Mouse (Mus musculus) B cell, adult 62 days (primary cell): Measurements from ENCODE around the gene Krtap8-1. TPM values are rescaled to one million over a fixed set of nuclear protein-coding genes. Genes with fewer than 3 reads are reported as not detected.

ENCODE experiments used
- total RNA-seq: library from RNA; stranded (reverse); gene quantifications from 4 replicates; pipeline ENCODE4 v1.2.4, GENCODE M21; 2023

Gene Krtap8-1
- not detected in 4 replicates for total RNA-seq

GRCm38 (mm10) chr16:89487852-89488251 lies at the start of gene Krtap8-1:
Gene Krtap8-1, minus strand, starts transcription at chr16:89487952.

GRCm38 (mm10) chr16:89508223-89508622 lies 20.5 kb upstream of the Krtap8-1 start, which contains the start of gene Krtap7-1:
Gene Krtap7-1, minus strand, starts transcription at chr16:89508323.

Other genes starting within 250 kb of the Krtap8-1 start
- not detected in 4 replicates for gene Krtap21-1, start 84.1 kb downstream of the Krtap8-1 start, total RNA-seq
- not detected in 4 replicates for gene Krtap6-2, start 67.8 kb downstream of the Krtap8-1 start, total RNA-seq
- gene Krtap7-1, start 20.4 kb upstream of the Krtap8-1 start, total RNA-seq: not detected in 4 replicates
- not detected in 4 replicates for gene Krtap11-1, start 83.2 kb upstream of the Krtap8-1 start, total RNA-seq